Mouse (Mus musculus) thymus, postnatal 14 days (tissue): ENCODE results near the gene Nos3.

Source experiments
- DNase-seq: peaks from one replicate; pipeline ENCODE4 v3.0.0; 2021

The Nos3 gene

GRCm38 (mm10) chr5:24346313-24346712, 18.3 kb upstream of the Nos3 start:
- no peak for DNase-seq

- DNase-seq, result peak; percentile 77
These were observed 17.3 kb upstream of the Nos3 start for GRCm38 (mm10) chr5:24347186-24347875.

GRCm38 (mm10) chr5:24348128-24348527, 16.5 kb upstream of the Nos3 start:
- peak; percentile 99 for DNase-seq

GRCm38 (mm10) chr5:24348546-24348945, 16.1 kb upstream of the Nos3 start:
- DNase-seq, result peak; percentile 83

GRCm38 (mm10) chr5:24350073-24350472, 14.5 kb upstream of the Nos3 start:
- no peak for DNase-seq

GRCm38 (mm10) chr5:24350531-24351250, 13.9 kb upstream of the Nos3 start:
- no peak for DNase-seq

- no peak for DNase-seq
These were observed 13.3 kb upstream of the Nos3 start, which contains the start of gene Kcnh2 for GRCm38 (mm10) chr5:24351278-24351677. Gene Kcnh2, minus strand, starts transcription at chr5:24351604.

- DNase-seq, result peak; percentile 95
These were observed 12.9 kb upstream of the Nos3 start for GRCm38 (mm10) chr5:24351701-24352171.

GRCm38 (mm10) chr5:24352251-24352859, 12.3 kb upstream of the Nos3 start:
- DNase-seq, result peak; percentile 54

- no peak for DNase-seq
These were observed 11.3 kb upstream of the Nos3 start for GRCm38 (mm10) chr5:24353327-24353726.

GRCm38 (mm10) chr5:24356764-24357163, 7.8 kb upstream of the Nos3 start:
- DNase-seq, result no peak

- DNase-seq, result peak; percentile 89
These were observed 7.1 kb upstream of the Nos3 start for GRCm38 (mm10) chr5:24357461-24357860.

- DNase-seq, result peak; percentile 89
These were observed 3.7 kb upstream of the Nos3 start for GRCm38 (mm10) chr5:24360792-24361454.

- DNase-seq, result no peak
These were observed 1.1 kb upstream of the Nos3 start for GRCm38 (mm10) chr5:24363467-24363866.

- no peak for DNase-seq
These were observed 549 bp upstream of the Nos3 start for GRCm38 (mm10) chr5:24364061-24364460.

- no peak for DNase-seq
These were observed 353 bp downstream of the Nos3 start for GRCm38 (mm10) chr5:24364963-24365362.

GRCm38 (mm10) chr5:24365528-24365927, 918 bp downstream of the Nos3 start:
- DNase-seq, result no peak

GRCm38 (mm10) chr5:24366426-24366825, 1.8 kb downstream of the Nos3 start:
- DNase-seq, result no peak

GRCm38 (mm10) chr5:24369767-24370166, 5.2 kb downstream of the Nos3 start:
- DNase-seq, result no peak

- DNase-seq, result no peak
These were observed 9.2 kb downstream of the Nos3 start for GRCm38 (mm10) chr5:24373807-24374206.

GRCm38 (mm10) chr5:24374216-24374615, 9.6 kb downstream of the Nos3 start:
- no peak for DNase-seq

GRCm38 (mm10) chr5:24374666-24375328, 10.2 kb downstream of the Nos3 start:
- no peak for DNase-seq

GRCm38 (mm10) chr5:24378700-24379099, 14.1 kb downstream of the Nos3 start:
- no peak for DNase-seq
